Comparison of ENCODE assay signal across 8 mouse cellular contexts in the genomic region with DNA sequence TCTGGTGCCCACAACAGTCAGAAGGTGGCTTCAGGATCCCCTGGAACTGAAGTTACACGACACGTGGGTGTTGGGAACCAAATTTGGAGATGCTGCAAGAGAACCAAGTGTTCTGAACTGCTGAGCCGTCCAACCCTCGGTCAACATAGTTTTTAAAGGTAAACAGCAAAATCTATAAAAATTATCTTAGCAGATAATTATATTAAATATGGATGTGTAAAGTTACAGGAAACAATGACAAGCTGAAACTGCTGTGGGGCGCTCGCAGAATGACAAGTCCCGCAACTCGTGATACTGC. TPM values are rescaled to one million over a fixed set of nuclear protein-coding genes. Genes with fewer than 3 reads are reported as not detected.
DNase-seq lines count a peak whose midpoint lies in the region; ATAC-seq and TF ChIP-seq lines count a peak whose summit lies in the region.

No protein-coding gene starts in this region.

- H3K27me3 ChIP-seq in heart, embryonic 14.5 days (ENCODE audit: control insufficient read depth, insufficient read depth, low read length), result no peaks in the 10 kb centered on the region
- peaks cover 11% of the 10 kb centered on the region for H3K27me3 ChIP-seq in G1E (ENCODE audit: insufficient read depth, low read length)
- no peaks in the 10 kb centered on the region for H3K27me3 ChIP-seq in hindbrain, embryonic 10.5 days (ENCODE audit: insufficient read depth, poor library complexity, severe bottlenecking)
- H3K27me3 ChIP-seq in midbrain, embryonic 10.5 days (ENCODE audit: low read depth, poor library complexity, severe bottlenecking), result no peaks in the 10 kb centered on the region

- peak overlapping the region; percentile 66 for H3K4me2 ChIP-seq in heart, embryonic 14.5 days (ENCODE audit: low read length)

- peak overlapping the region; percentile 78 to 96 for H3K27ac ChIP-seq in heart, embryonic 14.5 days (replicated peaks in 1 of 2; ENCODE audit: control insufficient read depth in 1 of 2, insufficient read depth in 1 of 2, low read depth in 2 of 2, low read length in 2 of 2)
- H3K27ac ChIP-seq in hindbrain, embryonic 10.5 days, result peak overlapping the region; percentile 95
- peak overlapping the region; percentile 100 for H3K27ac ChIP-seq in midbrain, embryonic 10.5 days (replicated peaks)

- H3K4me1 ChIP-seq in heart, embryonic 14.5 days (ENCODE audit: control insufficient read depth in 2 of 2, insufficient read depth in 2 of 2, low read length in 2 of 2), result peaks cover 9 to 22% of the 10 kb centered on the region in 2 experiments
- peaks cover 28% of the 10 kb centered on the region for H3K4me1 ChIP-seq in G1E (ENCODE audit: insufficient read depth, low read depth, low read length)
- H3K4me1 ChIP-seq in hindbrain, embryonic 10.5 days (replicated peaks), result peaks cover 24% of the 10 kb centered on the region
- H3K4me1 ChIP-seq in midbrain, embryonic 10.5 days, result peaks cover 25% of the 10 kb centered on the region

- 14% methylated on average over 8 of the region's 8 CpGs for WGBS in heart, embryonic 14.5 days
- WGBS in hindbrain, embryonic 10.5 days, result 23% methylated on average over 8 of the region's 8 CpGs
- 19% methylated on average over 8 of the region's 8 CpGs for WGBS in midbrain, embryonic 10.5 days

- ATAC-seq in heart, embryonic 14.5 days (ENCODE audit: insufficient number of reproducible peaks, insufficient read depth, low FRiP score, low read depth), result no peak
- no peak; the same call in 1 of the 2 replicates for ATAC-seq in G1E (ENCODE audit: extremely low read depth, insufficient number of reproducible peaks, low FRiP score, poor library complexity, severe bottlenecking)

- peak overlapping the region; percentile 70 to 77 for H3K4me3 ChIP-seq in heart, embryonic 14.5 days (ENCODE audit: control insufficient read depth in 1 of 2, insufficient read depth in 1 of 2, low read depth in 1 of 2, low read length in 2 of 2)
- peak overlapping the region; percentile 86 for H3K4me3 ChIP-seq in G1E (ENCODE audit: low read depth, low read length)
- H3K4me3 ChIP-seq in hindbrain, embryonic 10.5 days, result peak overlapping the region; percentile 79
- peak overlapping the region; percentile 81 for H3K4me3 ChIP-seq in midbrain, embryonic 10.5 days

- H3K9me3 ChIP-seq in heart, embryonic 14.5 days (ENCODE audit: control insufficient read depth, low read length), result no peaks in the 10 kb centered on the region
- H3K9me3 ChIP-seq in G1E (replicated peaks), result 0 out of 2 replicates have a peak, but pooled peaks cover 2% of the 10 kb centered on the region
- no peaks in the 10 kb centered on the region for H3K9me3 ChIP-seq in hindbrain, embryonic 10.5 days
- H3K9me3 ChIP-seq in midbrain, embryonic 10.5 days (replicated peaks), result no peaks in the 10 kb centered on the region

- peak overlapping the region; percentile 91 for H3K9ac ChIP-seq in heart, embryonic 14.5 days (ENCODE audit: low read length)

- no peak for TF ChIP-seq CTCF in G1E (IDR thresholded peaks at IDR 0.05; ENCODE audit: low read depth, low read length)

- peaks cover 22% of the 10 kb centered on the region for H3K36me3 ChIP-seq in heart, embryonic 14.5 days (ENCODE audit: control insufficient read depth, insufficient read depth, low read length)
- H3K36me3 ChIP-seq in G1E (replicated peaks), result peaks cover 30% of the 10 kb centered on the region
- H3K36me3 ChIP-seq in hindbrain, embryonic 10.5 days, result peaks cover 27% of the 10 kb centered on the region
- peaks cover 27% of the 10 kb centered on the region for H3K36me3 ChIP-seq in midbrain, embryonic 10.5 days

- no peak for DNase-seq in heart, adult 9 months (ENCODE audit: low spot score in 2 of 2)
- peak; percentile 19 for DNase-seq in G1E (ENCODE audit: low spot score)
- no peak for DNase-seq in hindbrain, embryonic 10.5 days (ENCODE audit: low spot score)
- no peak for DNase-seq in midbrain, embryonic 10.5 days (ENCODE audit: low spot score)
- DNase-seq in adrenal gland, postnatal 4 days (ENCODE audit: low spot score in 2 of 2), result no peak
- no peak for DNase-seq in urinary bladder, postnatal 25 days (ENCODE audit: low spot score)
- DNase-seq in urinary bladder, postnatal 4 days (ENCODE audit: low spot score in 2 of 2), result no peak

RNA-seq across cellular contexts. Expression of a gene that starts 0.6 kb away (rescaled TPM):
- polyA plus RNA-seq in heart, embryonic 14.5 days (2014; fragmentation: Nextera tagmentation; extraction: Ambion mirVana), result 22.2 and 23.9 TPM in 2 replicates
- total RNA-seq in G1E (2014; fragmentation: Nextera tagmentation), result 42.9 and 49.7 TPM in 2 replicates
- total RNA-seq in G1E (2017), result 30.5 and 30.8 TPM in 2 replicates
- 26.4 and 28.5 TPM in 2 replicates for polyA plus RNA-seq in G1E (2012)
- 48.7 and 55.6 TPM in 2 replicates for polyA plus RNA-seq in hindbrain, embryonic 10.5 days (2016; fragmentation: Nextera tagmentation; extraction: Ambion mirVana)
- polyA plus RNA-seq in midbrain, embryonic 10.5 days (2016; fragmentation: Nextera tagmentation; extraction: Ambion mirVana), result 56.6 and 58.1 TPM in 2 replicates
- total RNA-seq in adrenal gland, postnatal 4 days (2021), result 10 to 100 TPM; 40.2 to 41.5 TPM

RNA-seq across cellular contexts. Expression of a gene that starts 49.8 kb away (rescaled TPM):
- not detected in 2 replicates for polyA plus RNA-seq in heart, embryonic 14.5 days (2014; fragmentation: Nextera tagmentation; extraction: Ambion mirVana)
- not detected in 2 replicates for total RNA-seq in G1E (2014; fragmentation: Nextera tagmentation)
- total RNA-seq in G1E (2017), result under 0.01 and 0.22 TPM in 2 replicates
- not detected in 2 replicates for polyA plus RNA-seq in G1E (2012)
- polyA plus RNA-seq in hindbrain, embryonic 10.5 days (2016; fragmentation: Nextera tagmentation; extraction: Ambion mirVana), result 0.07 TPM in 1 of 2 replicates, not detected in the other
- polyA plus RNA-seq in midbrain, embryonic 10.5 days (2016; fragmentation: Nextera tagmentation; extraction: Ambion mirVana), result 0.02 TPM in 1 of 2 replicates, not detected in the other
- total RNA-seq in adrenal gland, postnatal 4 days (2021), result under 1 TPM in 1 of 2 experiments, not detected in 1; 0.06 TPM
